Mouse (Mus musculus) left cerebral cortex, adult 11 months (tissue): Measurements from ENCODE around the gene Stip1.
"Not testable (repeated sequence)": the region's sequence is repeated elsewhere in the genome, so short reads cannot be mapped to it uniquely, and the experiment has no call there.

ENCODE experiments used
- DNase-seq: peaks from one replicate; pipeline ENCODE4 v3.0.0; 2022; ENCODE audit warnings: low spot score

Gene Stip1

GRCm38 (mm10) chr19:7064571-7064970 is 24.8 kb upstream of the Stip1 start:
- peak; percentile 67 for DNase-seq

DNA sequence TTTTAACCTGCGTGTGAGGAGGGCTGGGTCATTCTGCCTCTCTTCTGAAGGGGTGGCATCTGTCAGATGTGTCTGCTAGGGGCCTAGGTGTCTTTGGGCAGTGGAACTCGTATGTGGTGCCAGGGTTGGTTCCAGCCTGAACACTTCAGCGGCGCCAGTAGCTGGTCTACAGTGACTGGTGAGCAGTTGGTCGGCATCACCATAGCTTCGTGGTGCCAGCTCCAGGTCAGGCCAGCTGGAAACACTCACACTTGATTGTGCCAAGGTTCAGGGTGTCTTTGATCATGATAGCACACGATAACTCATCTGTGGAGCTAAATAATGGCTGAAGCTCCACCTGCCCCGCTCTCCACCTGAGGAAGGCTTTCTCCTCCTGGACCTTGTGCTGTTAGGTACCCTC is 23.1 kb upstream of the Stip1 start:
- no peak for DNase-seq

DNA sequence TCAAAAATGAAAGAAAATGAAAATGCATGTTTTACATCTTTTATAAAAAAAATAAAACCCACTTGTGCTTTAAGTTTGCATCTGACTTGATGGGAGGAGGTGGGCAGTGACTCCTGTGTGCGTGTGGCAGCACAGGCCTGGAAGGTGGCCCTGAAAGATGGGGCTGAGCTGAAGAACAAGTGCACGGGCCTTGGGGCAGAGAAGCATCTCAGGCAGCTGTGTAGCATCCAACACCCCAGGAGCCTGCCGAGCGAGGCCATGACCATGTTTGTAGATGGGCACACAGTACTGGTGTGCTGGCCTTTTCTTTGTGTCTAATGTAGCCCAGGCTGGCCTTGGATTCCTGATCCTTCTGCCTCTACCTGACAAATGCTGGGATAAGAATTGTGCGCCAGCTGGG is 22.3 kb upstream of the Stip1 start:
- no peak for DNase-seq

- DNase-seq, result no peak
These were observed 18.8 kb upstream of the Stip1 start for GRCm38 (mm10) chr19:7058541-7058940.

GRCm38 (mm10) chr19:7057722-7058207 is 18.0 kb upstream of the Stip1 start:
- peak; percentile 53 for DNase-seq

- DNase-seq, result no peak
These were observed 17.5 kb upstream of the Stip1 start for GRCm38 (mm10) chr19:7057126-7057721.

GRCm38 (mm10) chr19:7056248-7057087 is 16.7 kb upstream of the Stip1 start, which contains the start of gene Macrod1:
Gene Macrod1 (plus strand): TSS chr19:7056810.
- DNase-seq, result peak; percentile 69

DNA sequence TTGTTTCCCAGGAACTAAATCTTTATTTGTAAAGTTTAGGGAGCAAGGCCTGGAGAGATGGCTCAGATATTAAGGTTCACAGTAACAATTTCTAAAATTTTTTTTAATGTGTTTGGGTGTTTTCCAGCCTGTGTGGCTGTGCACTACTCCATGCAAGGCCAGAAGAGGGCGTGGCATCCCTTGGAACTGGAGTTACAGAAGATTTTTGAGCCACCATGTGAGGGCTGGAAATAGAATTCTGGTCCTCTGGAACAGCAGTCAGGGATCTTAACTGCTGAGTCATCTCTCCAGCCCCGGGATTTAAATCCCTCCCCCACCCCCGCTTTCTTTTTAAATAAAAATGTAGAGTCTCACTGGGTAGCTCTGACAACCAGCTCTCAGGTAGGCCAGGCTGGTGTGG is 15.4 kb upstream of the Stip1 start:
- no peak for DNase-seq

DNA sequence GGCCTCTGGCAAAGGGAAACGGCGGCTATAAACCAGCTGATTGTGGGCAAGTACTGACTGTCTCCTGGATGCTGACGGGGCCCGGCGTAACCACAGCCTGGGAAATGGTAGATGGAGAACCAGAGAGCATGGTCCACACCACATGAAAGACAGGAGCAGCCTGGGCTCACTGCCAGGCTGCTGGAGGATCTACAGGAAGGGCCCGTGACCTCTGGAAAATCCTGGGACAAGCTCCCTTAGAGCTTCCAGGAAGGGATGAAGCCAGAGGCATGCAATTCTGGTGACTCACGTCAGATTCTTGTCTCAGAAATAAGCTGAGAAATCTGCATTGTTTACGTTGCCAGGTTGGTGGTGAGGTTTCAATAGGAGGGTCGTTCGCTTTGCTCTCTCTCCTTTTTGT is 15.0 kb upstream of the Stip1 start:
- no peak for DNase-seq

DNA sequence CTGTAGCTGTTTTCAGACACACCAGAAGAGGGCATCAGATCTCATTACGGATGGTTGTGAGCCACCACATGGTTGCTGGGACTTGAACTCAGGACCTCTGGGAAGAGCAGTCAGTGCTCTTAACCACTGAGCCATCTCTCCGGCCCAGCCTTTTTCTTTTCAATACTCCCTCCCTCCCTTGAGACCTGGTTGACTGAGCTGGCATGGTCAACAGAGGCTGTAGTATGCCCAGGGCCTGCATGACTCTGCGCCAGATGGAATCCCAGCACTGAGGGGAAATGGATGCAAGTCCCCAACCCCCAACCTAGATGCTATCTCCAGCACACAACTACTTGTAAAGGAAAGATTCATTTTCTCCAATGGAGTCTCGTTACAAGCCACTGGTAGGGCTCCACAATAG is 13.6 kb upstream of the Stip1 start:
- DNase-seq, result not testable (repeated sequence)

DNA sequence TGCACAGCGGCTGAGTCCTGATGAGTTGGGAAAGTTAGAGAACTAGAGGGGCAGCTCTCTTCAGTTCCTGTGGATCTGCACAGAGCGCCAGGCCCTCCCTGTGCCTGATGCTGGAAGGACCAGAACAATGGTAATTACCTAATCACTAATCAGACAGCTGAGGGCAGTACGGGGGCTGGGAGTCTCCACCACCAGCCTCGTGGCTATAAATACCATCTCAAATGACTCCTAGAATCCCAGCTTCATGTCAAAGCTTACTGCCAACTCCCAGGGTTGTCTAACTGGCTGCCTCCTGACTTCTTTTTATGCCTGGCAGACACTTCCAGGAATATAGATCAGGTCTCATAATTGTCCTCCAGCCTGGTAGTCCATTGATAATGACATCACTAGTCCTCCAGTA is 4.9 kb upstream of the Stip1 start:
- no peak for DNase-seq

DNA sequence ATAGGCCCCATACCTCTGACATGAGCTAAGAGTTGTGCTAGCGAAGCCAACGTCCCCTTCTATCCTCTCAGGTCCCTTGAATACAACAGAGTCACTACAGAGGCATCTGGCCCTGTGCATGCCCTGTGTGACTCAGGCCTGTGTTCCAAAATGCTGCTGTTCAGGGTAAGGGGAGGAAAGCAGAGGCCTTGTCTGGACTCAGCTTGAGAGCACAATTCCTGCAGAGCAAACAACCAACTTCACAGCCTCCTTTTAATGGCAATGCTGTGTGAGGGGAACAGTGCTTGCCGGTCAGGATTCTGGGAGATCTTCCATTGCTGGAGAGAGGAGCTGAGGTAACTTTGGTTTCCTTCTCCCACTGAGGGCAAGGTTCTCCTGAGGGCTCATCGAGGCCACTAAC is 4.5 kb upstream of the Stip1 start:
- no peak for DNase-seq

GRCm38 (mm10) chr19:7041171-7041570 is 1.4 kb upstream of the Stip1 start:
- no peak for DNase-seq

DNA sequence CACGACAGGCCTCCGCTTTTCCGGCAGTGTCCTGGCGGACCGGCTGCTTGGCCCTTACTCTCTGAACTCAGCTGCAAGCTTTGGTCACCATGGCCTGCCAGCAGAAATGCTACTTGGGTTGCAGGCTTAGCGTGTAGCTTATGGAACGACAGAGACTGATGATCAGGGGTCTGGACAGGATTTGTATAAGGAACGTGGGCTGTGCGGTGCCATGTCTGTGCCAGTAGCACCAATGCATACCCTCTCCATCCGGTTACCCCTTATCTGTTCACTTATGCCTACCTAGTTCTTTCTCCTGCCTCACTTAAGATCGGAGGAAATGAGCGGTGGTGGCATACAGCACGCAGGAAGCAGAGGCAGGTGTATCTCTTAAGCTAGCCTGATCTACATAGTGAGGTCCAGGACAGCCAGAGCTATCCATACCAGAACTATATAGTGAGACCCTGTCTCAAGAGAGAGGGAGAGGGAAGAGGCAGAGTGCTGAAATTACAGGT is 917 bp upstream of the Stip1 start:
- no peak for DNase-seq

GRCm38 (mm10) chr19:7039088-7039720 is 563 bp downstream of the Stip1 start:
- peak; percentile 56 for DNase-seq

DNA sequence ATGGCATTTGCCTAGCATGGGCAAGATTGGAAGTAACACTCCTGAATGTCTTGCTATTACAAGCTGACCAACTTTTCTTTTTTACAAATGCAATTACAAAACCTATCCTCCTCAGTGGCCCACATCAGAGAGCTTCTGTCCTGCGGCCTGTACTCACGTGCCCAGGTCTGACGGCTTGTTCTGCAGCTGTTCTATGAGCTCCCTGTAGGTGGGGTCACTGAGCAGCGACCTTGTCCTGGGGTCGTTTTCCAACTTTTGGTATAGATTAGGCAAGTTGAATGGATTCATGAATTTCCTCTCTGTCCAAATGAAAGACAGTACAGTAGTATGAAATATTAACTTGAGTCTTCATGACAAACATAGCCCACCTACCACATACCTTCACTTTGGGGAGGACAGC is 5.8 kb downstream of the Stip1 start:
- no peak for DNase-seq

DNA sequence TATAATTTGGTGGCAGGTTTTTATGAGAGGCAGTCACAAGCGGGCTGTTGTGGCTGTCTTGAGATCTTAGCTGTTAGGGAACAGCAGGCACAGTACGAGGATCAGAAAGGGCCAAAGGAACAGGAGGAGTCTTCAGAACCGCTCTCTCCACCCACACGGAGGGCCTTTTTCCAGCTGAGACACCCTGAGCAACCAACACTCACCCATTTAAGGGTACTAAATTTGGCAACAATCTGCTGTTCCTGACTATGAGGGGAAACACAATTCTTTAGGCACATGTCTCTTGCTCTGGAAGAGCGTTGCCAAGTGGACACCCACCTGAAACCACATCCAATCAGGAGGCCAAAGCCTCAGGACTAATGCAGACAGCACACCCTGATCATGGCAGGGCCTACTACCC is 10.2 kb downstream of the Stip1 start:
- no peak for DNase-seq

DNA sequence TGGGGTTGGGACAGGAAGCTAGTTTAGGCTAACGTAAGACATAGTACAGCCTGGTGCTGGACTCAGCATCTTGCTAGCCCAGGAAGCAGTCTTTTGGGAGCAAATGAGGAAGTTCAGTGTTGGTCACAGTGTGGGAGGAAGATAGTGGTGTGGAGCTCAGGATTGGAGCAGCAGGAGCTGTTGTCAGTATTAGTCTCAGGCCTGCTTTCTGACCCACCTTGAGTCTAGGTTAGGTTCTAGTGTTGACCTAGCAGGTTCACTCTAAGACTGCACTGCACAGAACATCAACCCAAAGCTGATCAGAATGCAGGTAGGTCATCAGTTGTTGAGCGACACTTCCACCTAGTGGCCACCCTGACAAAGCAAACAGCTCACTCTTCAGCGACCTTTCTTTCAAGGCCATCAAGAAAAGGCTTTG is 19.5 kb downstream of the Stip1 start:
- no peak for DNase-seq

DNA sequence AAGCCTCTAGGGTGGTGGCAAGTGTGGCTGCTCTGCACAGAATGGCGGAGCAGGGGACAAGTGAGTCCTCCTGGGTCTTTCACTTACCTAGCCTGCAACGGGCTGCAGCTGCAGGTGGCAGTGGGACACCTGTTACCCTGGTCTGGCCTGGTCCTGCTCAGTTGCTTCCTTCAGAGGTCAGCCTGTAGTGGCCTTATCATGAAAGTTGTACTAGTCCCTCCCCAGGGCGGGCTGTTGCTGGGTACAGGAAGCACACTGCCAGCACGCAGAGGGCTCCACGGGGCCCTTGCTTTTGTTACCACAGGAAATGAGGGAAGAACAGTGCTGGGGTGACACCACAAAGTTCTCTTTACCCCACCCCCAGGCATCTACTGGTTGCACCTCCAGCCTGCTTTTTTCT is 20.6 kb downstream of the Stip1 start, which contains the start of gene Fermt3:
Gene Fermt3 (minus strand): TSS at position 279 of the 400 bp plus-strand sequence.
- DNase-seq, result no peak

GRCm38 (mm10) chr19:7018546-7018945 is 21.2 kb downstream of the Stip1 start:
- no peak for DNase-seq

DNA sequence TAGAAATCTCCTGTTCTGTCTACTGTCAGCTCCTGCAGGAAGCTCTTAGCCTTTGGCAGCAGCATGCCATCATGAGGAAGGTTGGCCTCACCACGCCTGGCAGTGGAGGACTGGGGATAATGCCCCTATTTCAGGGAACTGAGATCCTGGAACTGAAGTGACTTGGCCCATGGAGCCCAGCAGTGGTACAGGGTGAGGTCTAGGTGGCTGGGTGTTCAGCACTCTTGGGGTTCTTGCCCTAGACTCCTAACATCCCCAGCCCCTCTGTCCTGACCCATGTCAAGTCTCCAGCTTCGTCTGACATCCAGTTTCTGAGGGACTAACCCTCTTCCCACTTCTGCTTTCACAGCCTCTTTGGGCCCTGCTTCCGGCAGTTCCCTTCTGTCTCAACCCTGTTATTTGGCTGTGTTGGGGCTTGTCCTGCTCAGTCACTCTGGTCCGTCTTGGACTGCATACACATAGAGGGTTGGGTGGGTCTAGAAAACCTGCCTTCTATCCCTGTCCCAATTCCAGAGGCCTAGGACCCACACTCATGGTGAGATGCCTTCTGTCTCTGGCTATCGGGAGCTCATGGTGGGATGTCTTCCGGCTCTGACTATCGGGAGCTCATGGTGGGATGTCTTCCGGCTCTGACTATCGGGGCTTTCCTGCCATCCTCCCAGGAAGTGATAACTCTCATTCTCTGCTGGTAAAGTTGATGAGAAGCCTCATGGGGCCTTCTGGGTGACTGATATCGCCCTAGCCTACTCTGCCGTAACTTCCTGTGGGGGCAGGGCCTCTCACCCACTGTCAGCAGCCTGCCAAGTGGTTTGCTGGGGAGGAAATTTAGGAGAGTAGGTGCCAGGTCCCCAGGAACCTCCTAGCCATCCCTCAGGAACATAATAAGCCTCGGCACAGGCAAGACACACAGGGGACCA is 22.0 kb downstream of the Stip1 start:
- no peak for DNase-seq
